7 mouse cellular contexts compared by ENCODE assay signal in the genomic region with DNA sequence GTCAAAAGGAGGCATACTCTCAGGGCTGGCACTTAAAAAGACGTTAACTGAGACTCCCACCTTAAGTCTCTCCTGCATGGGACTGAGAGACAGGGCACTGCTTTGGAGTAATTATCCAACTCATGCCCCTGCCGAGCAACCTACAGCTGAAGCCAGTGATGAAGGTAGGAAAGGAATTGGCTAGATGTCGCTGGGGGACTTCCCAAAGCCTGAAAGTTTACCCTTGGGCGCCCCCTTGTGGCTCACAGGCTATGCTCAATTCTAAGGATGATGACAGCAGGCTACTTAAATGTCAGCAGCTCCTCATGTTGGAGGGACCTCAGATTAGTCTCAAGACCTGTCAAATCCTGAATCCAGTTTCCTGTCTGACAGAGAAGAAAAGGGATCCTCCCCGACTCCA. TPM values are rescaled to one million over a fixed set of nuclear protein-coding genes. Genes with fewer than 3 reads are reported as not detected.
DNase-seq lines count a peak whose midpoint lies in the region; ATAC-seq lines count a peak whose summit lies in the region.

No protein-coding gene starts in this region.

- no peaks in the 10 kb centered on the region for H3K36me3 ChIP-seq in intestine, embryonic 15.5 days
- no peaks in the 10 kb centered on the region for H3K36me3 ChIP-seq in midbrain, embryonic 14.5 days (ENCODE audit: control insufficient read depth, insufficient read depth, low read length)

- WGBS in intestine, embryonic 15.5 days = 3% methylated on average over 5 of the region's 5 CpGs
- WGBS in midbrain, embryonic 14.5 days = 8% methylated on average over 5 of the region's 5 CpGs

- peak; percentile 88 to 96 for DNase-seq in adrenal gland, adult (ENCODE audit: inconsistent age in 2 of 2, low spot score in 1 of 2)
- DNase-seq in gastrocnemius, postnatal 10 days = peak; percentile 96
- DNase-seq in left cerebral cortex, postnatal 10 days (ENCODE audit: extremely low spot score in 1 of 2, low spot score in 2 of 2) = peak; percentile 84 to 88
- peak; percentile 95 for DNase-seq in midbrain, embryonic 14.5 days
- peak; percentile 73 for DNase-seq in spleen, adult 12 weeks (ENCODE audit: low spot score)

- peak; percentile 92 for ATAC-seq in common myeloid progenitor, adult 5-6 weeks (replicated peaks; ENCODE audit: low read depth, poor library complexity, severe bottlenecking)
- peak; percentile 55 for ATAC-seq in intestine, embryonic 15.5 days
- no peak; the same call in 1 of the 2 replicates for ATAC-seq in midbrain, embryonic 14.5 days (ENCODE audit: low FRiP score, low TSS enrichment)

- H3K4me1 ChIP-seq in intestine, embryonic 15.5 days (replicated peaks) = no peaks in the 10 kb centered on the region
- H3K4me1 ChIP-seq in midbrain, embryonic 14.5 days (ENCODE audit: control insufficient read depth, insufficient read depth, low read length) = no peaks in the 10 kb centered on the region

- intact Hi-C loops in left cerebral cortex, postnatal 10 days (cut with DNase I) = loop anchor here (5.0 kb wide), 2 partner anchors 72 to 192 kb away; partner anchors contain the start of gene Mapre3

- no peaks in the 10 kb centered on the region for H3K27me3 ChIP-seq in intestine, embryonic 15.5 days (replicated peaks)
- H3K27me3 ChIP-seq in midbrain, embryonic 14.5 days (ENCODE audit: control insufficient read depth, insufficient read depth, low read length) = no peaks in the 10 kb centered on the region

- H3K4me2 ChIP-seq in intestine, embryonic 15.5 days (replicated peaks) = no peak overlapping the region
- H3K4me2 ChIP-seq in midbrain, embryonic 14.5 days (ENCODE audit: low read length) = no peak overlapping the region

- no peak overlapping the region for H3K27ac ChIP-seq in intestine, embryonic 15.5 days
- H3K27ac ChIP-seq in midbrain, embryonic 14.5 days (replicated peaks; ENCODE audit: low read depth, low read length) = no peak overlapping the region

- H3K9ac ChIP-seq in intestine, embryonic 15.5 days = no peak overlapping the region
- H3K9ac ChIP-seq in midbrain, embryonic 14.5 days (replicated peaks; ENCODE audit: low read length) = no peak overlapping the region

- H3K9me3 ChIP-seq in intestine, embryonic 15.5 days = no peaks in the 10 kb centered on the region
- H3K9me3 ChIP-seq in midbrain, embryonic 14.5 days (ENCODE audit: control insufficient read depth, low read length) = no peaks in the 10 kb centered on the region

- H3K4me3 ChIP-seq in intestine, embryonic 15.5 days (replicated peaks) = no peak overlapping the region
- no peak overlapping the region for H3K4me3 ChIP-seq in midbrain, embryonic 14.5 days (replicated peaks; ENCODE audit: low read depth, low read length)

RNA-seq across cellular contexts. Expression of gene Tcf23, which starts 35.7 kb away (rescaled TPM):
- not detected in 2 replicates for total RNA-seq in common myeloid progenitor, adult 5-6 weeks (2017)
- under 1 TPM; 0.09 to 0.28 TPM for total RNA-seq in gastrocnemius, postnatal 10 days (2021)
- polyA plus RNA-seq in intestine, embryonic 15.5 days (2015; fragmentation: Nextera tagmentation; extraction: Ambion mirVana) = 2.2 and 2.3 TPM in 2 replicates
- under 1 TPM; 0.08 to 0.24 TPM for total RNA-seq in left cerebral cortex, postnatal 10 days (2021)
- polyA plus RNA-seq in midbrain, embryonic 14.5 days (2014; fragmentation: Nextera tagmentation; extraction: Ambion mirVana) = 0.08 TPM in 2 replicates

RNA-seq across cellular contexts. Expression of gene Atraid, which starts 43.9 kb away (rescaled TPM):
- 49.7 and 66.4 TPM in 2 replicates for total RNA-seq in common myeloid progenitor, adult 5-6 weeks (2017)
- 10 to 100 TPM; 67.8 to 75.2 TPM for total RNA-seq in gastrocnemius, postnatal 10 days (2021)
- 164 and 171 TPM in 2 replicates for polyA plus RNA-seq in intestine, embryonic 15.5 days (2015; fragmentation: Nextera tagmentation; extraction: Ambion mirVana)
- 10 to 100 TPM; 72.4 to 77.2 TPM for total RNA-seq in left cerebral cortex, postnatal 10 days (2021)
- 163 and 183 TPM in 2 replicates for polyA plus RNA-seq in midbrain, embryonic 14.5 days (2014; fragmentation: Nextera tagmentation; extraction: Ambion mirVana)

RNA-seq across cellular contexts. Expression of gene Preb, which starts 44.0 kb away (rescaled TPM):
- total RNA-seq in common myeloid progenitor, adult 5-6 weeks (2017) = 23.0 and 48.0 TPM in 2 replicates
- total RNA-seq in gastrocnemius, postnatal 10 days (2021) = 10 to 100 TPM; 76.8 to 83.0 TPM
- polyA plus RNA-seq in intestine, embryonic 15.5 days (2015; fragmentation: Nextera tagmentation; extraction: Ambion mirVana) = 166 and 192 TPM in 2 replicates
- total RNA-seq in left cerebral cortex, postnatal 10 days (2021) = 100 to 1,000 TPM; 116 to 122 TPM
- polyA plus RNA-seq in midbrain, embryonic 14.5 days (2014; fragmentation: Nextera tagmentation; extraction: Ambion mirVana) = 82.6 and 94.7 TPM in 2 replicates

RNA-seq across cellular contexts. Expression of gene Slc5a6, which starts 44.5 kb away (rescaled TPM):
- total RNA-seq in common myeloid progenitor, adult 5-6 weeks (2017) = 4.5 and 5.3 TPM in 2 replicates
- 1 to 10 TPM; 2.9 to 3.5 TPM for total RNA-seq in gastrocnemius, postnatal 10 days (2021)
- 12.8 and 15.1 TPM in 2 replicates for polyA plus RNA-seq in intestine, embryonic 15.5 days (2015; fragmentation: Nextera tagmentation; extraction: Ambion mirVana)
- total RNA-seq in left cerebral cortex, postnatal 10 days (2021) = 10 to 100 TPM; 15.3 to 16.5 TPM
- polyA plus RNA-seq in midbrain, embryonic 14.5 days (2014; fragmentation: Nextera tagmentation; extraction: Ambion mirVana) = 19.2 and 19.6 TPM in 2 replicates

RNA-seq across cellular contexts. Expression of gene Cad, which starts 50.4 kb away (rescaled TPM):
- total RNA-seq in common myeloid progenitor, adult 5-6 weeks (2017) = 56.5 and 59.6 TPM in 2 replicates
- 10 to 100 TPM; 20.0 to 29.6 TPM for total RNA-seq in gastrocnemius, postnatal 10 days (2021)
- 24.2 and 25.2 TPM in 2 replicates for polyA plus RNA-seq in intestine, embryonic 15.5 days (2015; fragmentation: Nextera tagmentation; extraction: Ambion mirVana)
- 10 to 100 TPM; 21.5 to 25.4 TPM for total RNA-seq in left cerebral cortex, postnatal 10 days (2021)
- polyA plus RNA-seq in midbrain, embryonic 14.5 days (2014; fragmentation: Nextera tagmentation; extraction: Ambion mirVana) = 11.8 and 17.2 TPM in 2 replicates
